Mouse (Mus musculus) stomach, embryonic 16.5 days (tissue): ENCODE results near the gene Trpc4ap. TPM values are rescaled to one million over a fixed set of nuclear protein-coding genes. Genes with fewer than 3 reads are reported as not detected.

Source experiments
- ATAC-seq: fragments of 200-750 bp; cut with Nextera tagmentation; 2 replicates; pipeline ENCODE4 v1.8.0; 2017; ENCODE audit warnings: moderate number of reproducible peaks, moderate TSS enrichment; ENCODE audit not compliant: insufficient read depth, low FRiP score
- H3K27ac ChIP-seq: fragments of 300-500 bp; sonication (generic); 2 replicates; pipeline ENCODE4 v1.5.1; 2014; ENCODE audit warnings: low read length
- H3K27me3 ChIP-seq: fragments of 300-500 bp; sonication (generic); 2 replicates; pipeline ENCODE4 v1.6.1; 2014; ENCODE audit warnings: low read length, control low read depth, mixed read lengths; ENCODE audit not compliant: control insufficient read depth, insufficient read depth
- H3K36me3 ChIP-seq: fragments of 300-500 bp; sonication (generic); 2 replicates; pipeline ENCODE4 v1.6.1; 2014; ENCODE audit warnings: low read length; ENCODE audit not compliant: control insufficient read depth, insufficient read depth
- H3K4me1 ChIP-seq: fragments of 300-500 bp; sonication (generic); 2 replicates; pipeline ENCODE4 v1.6.1; 2014; ENCODE audit warnings: low read length, control low read depth, mixed read lengths; ENCODE audit not compliant: control insufficient read depth, insufficient read depth
- H3K4me2 ChIP-seq: fragments of 300-500 bp; sonication (generic); 2 replicates; pipeline ENCODE4 v1.6.1; 2014; ENCODE audit warnings: low read depth, low read length, mixed read lengths
- H3K4me3 ChIP-seq: fragments of 300-500 bp; sonication (generic); replicated peaks from 2 replicates; pipeline ENCODE4 v1.5.1; 2014; ENCODE audit warnings: mild to moderate bottlenecking, low read length
- H3K9ac ChIP-seq: fragments of 300-500 bp; sonication (generic); 2 replicates; pipeline ENCODE4 v1.6.1; 2014; ENCODE audit warnings: low read length
- H3K9me3 ChIP-seq: fragments of 300-500 bp; sonication (generic); replicated peaks from 2 replicates; pipeline ENCODE4 v1.6.1; 2016; ENCODE audit warnings: low read length, control low read depth; ENCODE audit not compliant: control insufficient read depth
- WGBS: fragments of 180-500 bp; shearing (Covaris S2); extraction: QIAGEN DNeasy Blood & Tissue Kit; methylation state at CpG from one replicate; pipeline ENCODE4 v1.1.7; 2014; 5-methylcytosine and 5-hydroxymethylcytosine counted together
- polyA plus RNA-seq: library from polyadenylated mRNA; unstranded; fragments of >200 nt; fragmentation: Nextera tagmentation; extraction: Ambion mirVana; gene quantifications from 2 replicates; pipeline ENCODE4 v1.2.1, GENCODE M21; 2015

Gene Trpc4ap
- polyA plus RNA-seq, 1 experiment from 2014 or later: 115 TPM

GRCm38 (mm10) chr2:155603707-155604106 is 88.5 kb downstream of the Trpc4ap start:
- H3K27ac ChIP-seq: no peak overlapping the region
- WGBS: 58% methylated on average over 3 of the region's 3 CpGs
- no peaks in the 10 kb centered on the region for H3K27me3 ChIP-seq
- H3K4me1 ChIP-seq: 0 out of 2 replicates have a peak, but pooled peaks cover 6% of the 10 kb centered on the region
- H3K9ac ChIP-seq: no peak overlapping the region; the same call in 1 of the 2 replicates
- ATAC-seq: peak; percentile 38; the same call in 1 of the 2 replicates
- no peak overlapping the region for H3K4me2 ChIP-seq
- no peak overlapping the region for H3K4me3 ChIP-seq
- H3K36me3 ChIP-seq: no peaks in the 10 kb centered on the region
- no peaks in the 10 kb centered on the region for H3K9me3 ChIP-seq

DNA sequence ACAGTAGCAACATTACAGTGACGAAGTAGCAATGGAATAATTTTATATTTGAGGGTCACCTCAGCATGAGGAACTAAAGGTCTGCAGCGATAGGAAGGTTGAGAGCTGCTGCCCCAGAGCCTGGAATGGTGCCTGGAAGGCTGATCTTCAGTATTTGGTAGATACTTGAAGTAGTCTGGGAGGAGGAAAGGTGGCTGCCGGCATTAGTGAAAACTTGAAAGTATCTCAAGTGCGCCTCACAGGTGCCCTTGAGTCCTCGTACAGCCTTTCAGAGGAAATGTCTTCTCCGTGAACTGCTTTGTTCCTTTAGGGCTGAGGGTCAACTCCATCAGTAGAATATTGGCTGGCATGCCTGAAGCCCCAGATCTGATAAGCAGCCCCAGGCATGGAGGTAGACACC is 96.7 kb downstream of the Trpc4ap start:
- Histone ChIP-seq H3K4me2 (no peak overlapping the region), H3K9me3 (no peaks in the 10 kb centered on the region), H3K27me3 (no peaks in the 10 kb centered on the region), H3K36me3 (no peaks in the 10 kb centered on the region), H3K27ac (no peak overlapping the region), H3K4me1 (peaks cover 14% of the 10 kb centered on the region), H3K9ac (no peak overlapping the region), H3K4me3 (no peak overlapping the region)
- no peak for ATAC-seq
- WGBS: 78% methylated on average over 6 of the region's 6 CpGs

DNA sequence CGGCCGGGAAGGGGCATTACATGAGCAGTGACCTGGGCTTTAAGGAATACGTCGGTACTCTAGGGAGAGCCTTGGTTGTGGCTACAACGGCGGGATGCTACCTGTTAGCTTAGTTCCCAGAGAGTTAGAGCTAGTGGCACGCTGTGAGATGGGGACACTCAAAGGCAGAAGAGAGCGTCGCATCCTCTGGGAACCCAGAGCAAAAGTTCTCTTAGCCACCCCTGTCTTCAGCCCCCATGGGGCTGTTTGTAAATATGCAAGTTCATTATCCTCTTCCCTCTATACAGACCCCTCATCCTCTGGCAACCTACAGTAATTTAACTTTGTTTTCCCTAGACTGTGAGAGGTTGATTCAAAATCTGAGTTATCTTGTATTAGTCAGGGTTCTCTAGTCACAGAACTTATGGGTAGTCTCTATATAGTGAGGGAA is 99.3 kb downstream of the Trpc4ap start:
- no peak for ATAC-seq
- Histone ChIP-seq H3K27ac (no peak overlapping the region), H3K4me1 (peaks cover 14% of the 10 kb centered on the region), H3K4me2 (peak overlapping the region; percentile 82), H3K4me3 (peak overlapping the region; percentile 61), H3K9ac (peak overlapping the region; percentile 76), H3K36me3 (no peaks in the 10 kb centered on the region), H3K27me3 (no peaks in the 10 kb centered on the region), H3K9me3 (no peaks in the 10 kb centered on the region)
- 2% methylated on average over 9 of the region's 9 CpGs for WGBS

- peak within 1 kb of the TSS; percentile 61 for H3K4me3 ChIP-seq
- peak; percentile 93 for ATAC-seq
- H3K27ac ChIP-seq: peak within 1 kb of the TSS; percentile 85
- no peaks in the 10 kb centered on the region for H3K27me3 ChIP-seq
- WGBS: under 1% methylated on average over 53 of the region's 53 CpGs
- H3K9ac ChIP-seq: peak within 1 kb of the TSS; percentile 80
- H3K4me1 ChIP-seq: peaks cover 14% of the 10 kb centered on the region
- H3K4me2 ChIP-seq: peak within 1 kb of the TSS; percentile 82
- H3K9me3 ChIP-seq: no peaks in the 10 kb centered on the region
- H3K36me3 ChIP-seq: no peaks in the 10 kb centered on the region
Measured at GRCm38 (mm10) chr2:155592137-155592853, 99.9 kb downstream of the Trpc4ap start, which contains the start of gene Gss. Gene Gss (minus strand): TSS chr2:155592810.

GRCm38 (mm10) chr2:155591676-155592075 is 100.5 kb downstream of the Trpc4ap start:
- ATAC-seq: no peak
- 2% methylated on average over 6 of the region's 6 CpGs for WGBS

GRCm38 (mm10) chr2:155590876-155591275 is 101.3 kb downstream of the Trpc4ap start:
- H3K4me3 ChIP-seq: no peak overlapping the region
- 0 out of 2 replicates have a peak overlapping the region, but pooled peaks have one; percentile 82 for H3K4me2 ChIP-seq
- H3K36me3 ChIP-seq: no peaks in the 10 kb centered on the region
- ATAC-seq: no peak
- no peaks in the 10 kb centered on the region for H3K9me3 ChIP-seq
- no peaks in the 10 kb centered on the region for H3K27me3 ChIP-seq
- no peak overlapping the region for H3K9ac ChIP-seq
- H3K4me1 ChIP-seq: peaks cover 14% of the 10 kb centered on the region
- 87% methylated on average over 2 of the region's 2 CpGs for WGBS
- H3K27ac ChIP-seq: no peak overlapping the region; the same call in 1 of the 2 replicates

More at GRCm38 (mm10) chr2:155591676-155592075, 100.5 kb downstream of the Trpc4ap start:
- Histone ChIP-seq H3K9me3 (no peaks in the 10 kb centered on the region), H3K36me3 (no peaks in the 10 kb centered on the region), H3K4me1 (peaks cover 14% of the 10 kb centered on the region), H3K4me3 (peak overlapping the region; percentile 61), H3K4me2 (peak overlapping the region; percentile 82), H3K27me3 (no peaks in the 10 kb centered on the region), H3K9ac (peak overlapping the region; percentile 80), H3K27ac (peak overlapping the region; percentile 85)

GRCm38 (mm10) chr2:155589521-155589920 is 102.7 kb downstream of the Trpc4ap start:
- Histone ChIP-seq H3K9me3 (no peaks in the 10 kb centered on the region), H3K9ac (no peak overlapping the region), H3K27ac (peak overlapping the region; percentile 1; the same call in 1 of the 2 replicates), H3K27me3 (no peaks in the 10 kb centered on the region), H3K36me3 (no peaks in the 10 kb centered on the region), H3K4me2 (no peak overlapping the region), H3K4me3 (no peak overlapping the region), H3K4me1 (peaks cover 14% of the 10 kb centered on the region)
- no peak for ATAC-seq
- 72% methylated on average over 6 of the region's 6 CpGs for WGBS

- Histone ChIP-seq H3K4me2 (no peak overlapping the region), H3K27me3 (no peaks in the 10 kb centered on the region), H3K27ac (no peak overlapping the region), H3K9ac (no peak overlapping the region), H3K36me3 (no peaks in the 10 kb centered on the region), H3K4me1 (peaks cover 13% of the 10 kb centered on the region), H3K4me3 (no peak overlapping the region), H3K9me3 (no peaks in the 10 kb centered on the region)
- ATAC-seq: no peak
- WGBS: 71% methylated on average over 3 of the region's 3 CpGs
Measured at GRCm38 (mm10) chr2:155588136-155588535, 104.0 kb downstream of the Trpc4ap start.

- Histone ChIP-seq H3K9ac (no peak overlapping the region), H3K36me3 (no peaks in the 10 kb centered on the region), H3K9me3 (no peaks in the 10 kb centered on the region), H3K4me3 (no peak overlapping the region), H3K27ac (no peak overlapping the region), H3K4me1 (no peaks in the 10 kb centered on the region), H3K27me3 (no peaks in the 10 kb centered on the region), H3K4me2 (no peak overlapping the region)
- 66% methylated on average over 10 of the region's 10 CpGs for WGBS
- peak; percentile 42; the same call in 1 of the 2 replicates for ATAC-seq
Measured at GRCm38 (mm10) chr2:155585486-155585885, 106.7 kb downstream of the Trpc4ap start.
